25 mouse cellular contexts compared by ENCODE assay signal in genomic region chr11:19356151-19356550, GRCm38 (mm10).
DNase-seq lines count a peak whose midpoint lies in the region; ATAC-seq and TF ChIP-seq lines count a peak whose summit lies in the region.
"Had no signal": no experiment of that assay in that cellular context is flagged by ENCODE, and none has a peak within 500 bp of the region (broad histone marks: within the 10 kb centered on the region; RNA-seq: fewer than 3 reads in every experiment).

No protein-coding gene starts in this region.

- no peak for TF ChIP-seq CTCF in lung, embryonic 14.5 days (IDR thresholded peaks at IDR 0.05; ENCODE audit: low read depth)
- TF ChIP-seq CTCF in lung, postnatal 0 days (IDR thresholded peaks at IDR 0.05), result no peak

- DNase-seq in lung, embryonic 14.5 days, result peak; percentile 24
- no peak for DNase-seq in lung, postnatal 14 days
- DNase-seq in lung, postnatal 0 days (ENCODE audit: low spot score), result peak; percentile 48
- no peak for DNase-seq in lung, postnatal 25 days (ENCODE audit: low spot score)
- DNase-seq in mesoderm, embryonic 11.5 days (ENCODE audit: low read depth, low spot score), result peak; percentile 8
- DNase-seq in urinary bladder, adult 18-20 months (ENCODE audit: low spot score in 2 of 2), result no peak
- DNase-seq: adrenal gland, postnatal 10 days; adrenal gland, postnatal 36 days; cerebellum, adult 18-20 months; cerebellum, adult 9-10 months; cerebellum, postnatal 14 days; gastrocnemius, adult 2 months; gastrocnemius, postnatal 14 days; heart, postnatal 10 days; heart, postnatal 36 days had no signal

- no peak overlapping the region for H3K4me3 ChIP-seq in intestine, embryonic 15.5 days (replicated peaks)
- H3K4me3 ChIP-seq in intestine, embryonic 16.5 days (ENCODE audit: low read length), result no peak overlapping the region
- no peak overlapping the region for H3K4me3 ChIP-seq in lung, embryonic 14.5 days (ENCODE audit: low read depth, low read length)
- H3K4me3 ChIP-seq in lung, postnatal 0 days (ENCODE audit: low read depth, low read length), result no peak overlapping the region
- H3K4me3 ChIP-seq: forebrain, embryonic 10.5 days; forebrain, embryonic 13.5 days; gastrocnemius, adult 2 months; heart, embryonic 12.5 days; heart, embryonic 15.5 days; hindbrain, embryonic 10.5 days; hindbrain, embryonic 13.5 days had no signal

- H3K36me3 ChIP-seq in intestine, embryonic 15.5 days, result no peaks in the 10 kb centered on the region
- H3K36me3 ChIP-seq in intestine, embryonic 16.5 days (ENCODE audit: control insufficient read depth, insufficient read depth, low read length), result no peaks in the 10 kb centered on the region
- no peaks in the 10 kb centered on the region for H3K36me3 ChIP-seq in lung, embryonic 14.5 days (ENCODE audit: insufficient read depth)
- H3K36me3 ChIP-seq in lung, postnatal 0 days (ENCODE audit: insufficient read depth, low read length), result no peaks in the 10 kb centered on the region
- H3K36me3 ChIP-seq: forebrain, embryonic 10.5 days; heart, embryonic 12.5 days; heart, embryonic 15.5 days; hindbrain, embryonic 10.5 days; hindbrain, embryonic 13.5 days had no signal

- no peak for TF ChIP-seq EP300 in lung, postnatal 0 days (IDR thresholded peaks at IDR 0.05)

- H3K27me3 ChIP-seq in intestine, embryonic 15.5 days (replicated peaks), result no peaks in the 10 kb centered on the region
- no peaks in the 10 kb centered on the region for H3K27me3 ChIP-seq in intestine, embryonic 16.5 days (replicated peaks; ENCODE audit: control insufficient read depth, insufficient read depth, low read length)
- H3K27me3 ChIP-seq in lung, embryonic 14.5 days (ENCODE audit: insufficient read depth, low read length), result no peaks in the 10 kb centered on the region
- no peaks in the 10 kb centered on the region for H3K27me3 ChIP-seq in lung, postnatal 0 days (replicated peaks; ENCODE audit: insufficient read depth, low read length)
- H3K27me3 ChIP-seq: heart, embryonic 12.5 days; heart, embryonic 15.5 days; hindbrain, embryonic 13.5 days; Patski had no signal

- no peak overlapping the region for H3K9ac ChIP-seq in intestine, embryonic 15.5 days
- H3K9ac ChIP-seq in intestine, embryonic 16.5 days (ENCODE audit: low read depth, low read length), result no peak overlapping the region
- no peak overlapping the region for H3K9ac ChIP-seq in lung, embryonic 14.5 days
- H3K9ac ChIP-seq in lung, postnatal 0 days (replicated peaks; ENCODE audit: low read depth), result no peak overlapping the region
- H3K9ac ChIP-seq: forebrain, embryonic 13.5 days; heart, embryonic 12.5 days; heart, embryonic 15.5 days; hindbrain, embryonic 13.5 days had no signal

- no peaks in the 10 kb centered on the region for H3K9me3 ChIP-seq in intestine, embryonic 15.5 days
- no peaks in the 10 kb centered on the region for H3K9me3 ChIP-seq in intestine, embryonic 16.5 days (ENCODE audit: control insufficient read depth, low read length)
- no peaks in the 10 kb centered on the region for H3K9me3 ChIP-seq in lung, embryonic 14.5 days (ENCODE audit: low read depth, low read length)
- no peaks in the 10 kb centered on the region for H3K9me3 ChIP-seq in lung, postnatal 0 days (ENCODE audit: low read length)
- H3K9me3 ChIP-seq: forebrain, embryonic 10.5 days; forebrain, embryonic 13.5 days; heart, embryonic 12.5 days; heart, embryonic 15.5 days; hindbrain, embryonic 10.5 days; hindbrain, embryonic 13.5 days had no signal

- ATAC-seq in intestine, embryonic 15.5 days, result peak; percentile 41; the same call in 1 of the 2 replicates
- no peak for ATAC-seq in intestine, embryonic 16.5 days
- ATAC-seq in lung, embryonic 14.5 days (ENCODE audit: insufficient read depth), result no peak
- peak; percentile 40; the same call in 1 of the 2 replicates for ATAC-seq in lung, postnatal 0 days
- ATAC-seq: forebrain, embryonic 13.5 days; forebrain, embryonic 16.5 days; Patski had no signal

- H3K4me2 ChIP-seq in intestine, embryonic 15.5 days (replicated peaks), result no peak overlapping the region
- no peak overlapping the region for H3K4me2 ChIP-seq in intestine, embryonic 16.5 days (ENCODE audit: low read depth, low read length)
- no peak overlapping the region for H3K4me2 ChIP-seq in lung, embryonic 14.5 days
- H3K4me2 ChIP-seq in lung, postnatal 0 days (replicated peaks; ENCODE audit: low read depth, low read length), result no peak overlapping the region
- H3K4me2 ChIP-seq: forebrain, embryonic 13.5 days; heart, embryonic 12.5 days; heart, embryonic 15.5 days; hindbrain, embryonic 13.5 days had no signal

- 50% methylated on average over 2 of the region's 2 CpGs for WGBS in intestine, embryonic 15.5 days
- 32% methylated on average over 2 of the region's 2 CpGs for WGBS in intestine, embryonic 16.5 days
- WGBS in lung, embryonic 14.5 days, result 46% methylated on average over 2 of the region's 2 CpGs
- whole genome bisulfite sequencing in lung, postnatal 0 days, result 58% methylated on average over 2 of the region's 2 CpGs

- no peaks in the 10 kb centered on the region for H3K4me1 ChIP-seq in intestine, embryonic 15.5 days (replicated peaks)
- no peaks in the 10 kb centered on the region; the same call in 1 of the 2 replicates for H3K4me1 ChIP-seq in intestine, embryonic 16.5 days (ENCODE audit: control insufficient read depth, insufficient read depth, low read length)
- peaks cover 11% of the 10 kb centered on the region; the same call in 1 of the 2 replicates for H3K4me1 ChIP-seq in lung, embryonic 14.5 days (ENCODE audit: insufficient read depth)
- H3K4me1 ChIP-seq in lung, postnatal 0 days (ENCODE audit: insufficient read depth, low read depth, low read length), result no peaks in the 10 kb centered on the region
- H3K4me1 ChIP-seq: heart, embryonic 12.5 days; heart, embryonic 15.5 days had no signal

- no peak overlapping the region for H3K27ac ChIP-seq in intestine, embryonic 15.5 days
- no peak overlapping the region for H3K27ac ChIP-seq in intestine, embryonic 16.5 days (ENCODE audit: low read length)
- no peak overlapping the region; the same call in 1 of the 2 replicates for H3K27ac ChIP-seq in lung, embryonic 14.5 days (ENCODE audit: low read depth)
- no peak overlapping the region for H3K27ac ChIP-seq in lung, postnatal 0 days (ENCODE audit: low read length)
- H3K27ac ChIP-seq: forebrain, embryonic 10.5 days; forebrain, embryonic 13.5 days; gastrocnemius, adult 2 months; heart, embryonic 15.5 days; hindbrain, embryonic 10.5 days; hindbrain, embryonic 13.5 days had no signal

Comparison
In these comparisons a context has a peak if more than half of its experiments do, and no peak if none do; other contexts are left out.
1. ATAC-seq: peak in intestine, embryonic 15.5 days (single experiment) and lung, postnatal 0 days (single experiment); none in intestine, embryonic 16.5 days (single experiment) and lung, embryonic 14.5 days (single experiment).
2. DNase-seq: peak in lung, embryonic 14.5 days (single experiment), lung, postnatal 0 days (single experiment) and mesoderm, embryonic 11.5 days (single experiment); none in lung, postnatal 14 days (single experiment), lung, postnatal 25 days (single experiment) and urinary bladder, adult 18-20 months (0 of 2).